Mouse (Mus musculus): ENCODE data around the gene Fmo6. TPM values are rescaled to one million over a fixed set of nuclear protein-coding genes. Genes with fewer than 3 reads are reported as not detected.

The Fmo6 gene
- polyA plus RNA-seq, 1 experiment = not detected

GRCm38 (mm10) chr1:162934374-162935012 lies 2.8 kb downstream of the Fmo6 start:
- TF ChIP-seq POLR2A (IDR thresholded peaks at IDR 0.05; ENCODE audit: low read depth, low read length) (no peak), CTCF (conservative IDR thresholded peaks at IDR 0.05; ENCODE audit: insufficient read depth, insufficient read length, low read depth, low read length) (no peak)
- H3K4me3 ChIP-seq (ENCODE audit: insufficient read depth, low read depth, low read length) = no peak overlapping the region
- WGBS = 74% methylated on average over 4 of the region's 4 CpGs
- H3K36me3 ChIP-seq (ENCODE audit: control insufficient read depth, insufficient read depth, low read length) = no peaks in the 10 kb centered on the region
- H3K27ac ChIP-seq (ENCODE audit: insufficient read depth, low read depth, low read length) = no peak overlapping the region
- DNase-seq = no peak
- no peaks in the 10 kb centered on the region for H3K27me3 ChIP-seq (replicated peaks; ENCODE audit: control insufficient read depth, insufficient read depth, low read length)
- H3K4me1 ChIP-seq (ENCODE audit: control insufficient read depth, insufficient read depth, low read length) = no peaks in the 10 kb centered on the region; the same call in 1 of the 2 replicates

- Histone ChIP-seq H3K4me1 (ENCODE audit: control insufficient read depth, insufficient read depth, low read length) (no peaks in the 10 kb centered on the region; the same call in 1 of the 2 replicates), H3K36me3 (ENCODE audit: control insufficient read depth, insufficient read depth, low read length) (no peaks in the 10 kb centered on the region), H3K27me3 (replicated peaks; ENCODE audit: control insufficient read depth, insufficient read depth, low read length) (no peaks in the 10 kb centered on the region), H3K4me3 (ENCODE audit: insufficient read depth, low read depth, low read length) (no peak overlapping the region), H3K27ac (ENCODE audit: insufficient read depth, low read depth, low read length) (peak overlapping the region; percentile 27)
- peak; percentile 61 for DNase-seq
- no peak for TF ChIP-seq CTCF (conservative IDR thresholded peaks at IDR 0.05; ENCODE audit: insufficient read depth, insufficient read length, low read depth, low read length)
- 83% methylated on average over 4 of the region's 4 CpGs for WGBS
Measured at GRCm38 (mm10) chr1:162932386-162932785, 4.9 kb downstream of the Fmo6 start.

GRCm38 (mm10) chr1:162931880-162932279 lies 5.4 kb downstream of the Fmo6 start:
- Histone ChIP-seq H3K27ac (ENCODE audit: insufficient read depth, low read depth, low read length) (peak overlapping the region; percentile 27), H3K27me3 (replicated peaks; ENCODE audit: control insufficient read depth, insufficient read depth, low read length) (no peaks in the 10 kb centered on the region), H3K36me3 (ENCODE audit: control insufficient read depth, insufficient read depth, low read length) (no peaks in the 10 kb centered on the region), H3K4me3 (ENCODE audit: insufficient read depth, low read depth, low read length) (no peak overlapping the region), H3K4me1 (ENCODE audit: control insufficient read depth, insufficient read depth, low read length) (no peaks in the 10 kb centered on the region; the same call in 1 of the 2 replicates)
- 80% methylated on average over 5 of the region's 5 CpGs for WGBS
- no peak for DNase-seq
- TF ChIP-seq CTCF (conservative IDR thresholded peaks at IDR 0.05; ENCODE audit: insufficient read depth, insufficient read length, low read depth, low read length) (no peak), POLR2A (IDR thresholded peaks at IDR 0.05; ENCODE audit: low read depth, low read length) (no peak)

- peak; percentile 47 for DNase-seq
- H3K4me3 ChIP-seq (ENCODE audit: insufficient read depth, low read depth, low read length) = no peak overlapping the region
- H3K36me3 ChIP-seq (ENCODE audit: control insufficient read depth, insufficient read depth, low read length) = no peaks in the 10 kb centered on the region
- peak overlapping the region; percentile 27; the same call in 1 of the 2 replicates for H3K27ac ChIP-seq (ENCODE audit: insufficient read depth, low read depth, low read length)
- TF ChIP-seq CTCF (conservative IDR thresholded peaks at IDR 0.05; ENCODE audit: insufficient read depth, insufficient read length, low read depth, low read length) (no peak), POLR2A (IDR thresholded peaks at IDR 0.05; ENCODE audit: low read depth, low read length) (no peak)
- H3K27me3 ChIP-seq (replicated peaks; ENCODE audit: control insufficient read depth, insufficient read depth, low read length) = no peaks in the 10 kb centered on the region
- H3K4me1 ChIP-seq (ENCODE audit: control insufficient read depth, insufficient read depth, low read length) = no peaks in the 10 kb centered on the region; the same call in 1 of the 2 replicates
- WGBS = 48% methylated on average over 4 of the region's 4 CpGs
Measured at GRCm38 (mm10) chr1:162931310-162931875, 5.9 kb downstream of the Fmo6 start.

DNA sequence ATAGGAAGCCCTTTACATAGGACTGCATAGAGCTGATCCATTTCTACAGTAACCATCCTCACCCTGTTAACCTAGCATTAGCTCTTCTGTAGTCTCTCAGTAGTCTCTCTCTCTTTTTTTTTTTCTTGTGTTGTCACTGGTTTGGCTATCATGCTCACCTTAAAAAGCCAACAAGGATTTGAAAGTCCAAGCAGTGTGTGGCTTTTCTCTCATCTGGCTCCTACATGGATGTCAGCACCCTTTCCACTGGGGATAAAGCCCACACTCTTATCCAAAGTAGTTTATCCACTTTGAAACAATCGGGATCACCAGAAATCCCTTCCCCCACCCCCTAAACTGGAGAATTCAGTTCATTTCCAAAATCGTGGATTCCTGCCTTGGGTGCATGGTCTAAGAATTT lies 6.7 kb downstream of the Fmo6 start:
- DNase-seq = no peak
- H3K36me3 ChIP-seq (ENCODE audit: control insufficient read depth, insufficient read depth, low read length) = no peaks in the 10 kb centered on the region
- no peaks in the 10 kb centered on the region; the same call in 1 of the 2 replicates for H3K4me1 ChIP-seq (ENCODE audit: control insufficient read depth, insufficient read depth, low read length)
- TF ChIP-seq CTCF (conservative IDR thresholded peaks at IDR 0.05; ENCODE audit: insufficient read depth, insufficient read length, low read depth, low read length) (no peak), POLR2A (IDR thresholded peaks at IDR 0.05; ENCODE audit: low read depth, low read length) (no peak)
- H3K27ac ChIP-seq (ENCODE audit: insufficient read depth, low read depth, low read length) = no peak overlapping the region
- H3K27me3 ChIP-seq (replicated peaks; ENCODE audit: control insufficient read depth, insufficient read depth, low read length) = no peaks in the 10 kb centered on the region
- 59% methylated on average over 2 of the region's 2 CpGs for WGBS
- H3K4me3 ChIP-seq (ENCODE audit: insufficient read depth, low read depth, low read length) = no peak overlapping the region

DNA sequence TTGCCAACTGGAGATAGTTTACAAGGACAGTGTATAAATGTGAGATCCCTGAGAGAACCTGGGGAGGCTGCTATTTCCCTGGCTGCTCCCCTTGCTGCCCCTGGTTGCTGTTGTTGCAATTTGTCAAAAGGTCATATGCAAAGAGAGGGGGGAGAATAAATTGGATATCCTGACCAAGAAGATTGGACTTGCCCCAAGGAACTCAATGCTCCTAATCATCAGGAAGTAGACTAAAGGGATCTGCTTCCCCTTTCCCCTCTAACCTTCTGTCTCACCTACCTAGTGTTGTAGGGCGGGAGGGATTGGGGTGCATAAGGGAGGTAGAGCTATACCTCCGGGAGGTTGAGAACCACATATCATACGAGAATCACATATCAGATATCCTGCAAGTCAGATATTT lies 8.2 kb downstream of the Fmo6 start:
- TF ChIP-seq POLR2A (IDR thresholded peaks at IDR 0.05; ENCODE audit: low read depth, low read length) (no peak), CTCF (conservative IDR thresholded peaks at IDR 0.05; ENCODE audit: insufficient read depth, insufficient read length, low read depth, low read length) (no peak)
- no peak for DNase-seq
- no peaks in the 10 kb centered on the region; the same call in 1 of the 2 replicates for H3K4me1 ChIP-seq (ENCODE audit: control insufficient read depth, insufficient read depth, low read length)

GRCm38 (mm10) chr1:162925121-162925520 lies 12.2 kb downstream of the Fmo6 start:
- no peak overlapping the region for H3K4me3 ChIP-seq (ENCODE audit: insufficient read depth, low read depth, low read length)
- TF ChIP-seq POLR2A (IDR thresholded peaks at IDR 0.05; ENCODE audit: low read depth, low read length) (no peak), CTCF (conservative IDR thresholded peaks at IDR 0.05; ENCODE audit: insufficient read depth, insufficient read length, low read depth, low read length) (no peak)
- H3K36me3 ChIP-seq (ENCODE audit: control insufficient read depth, insufficient read depth, low read length) = no peaks in the 10 kb centered on the region
- peak; percentile 57 for DNase-seq
- WGBS = 71% methylated on average over 1 of the region's 1 CpGs
- H3K27ac ChIP-seq (ENCODE audit: insufficient read depth, low read depth, low read length) = no peak overlapping the region
- no peaks in the 10 kb centered on the region for H3K4me1 ChIP-seq (ENCODE audit: control insufficient read depth, insufficient read depth, low read length)
- H3K27me3 ChIP-seq (replicated peaks; ENCODE audit: control insufficient read depth, insufficient read depth, low read length) = no peaks in the 10 kb centered on the region

More for the DNA sequence above, 8.2 kb downstream of the Fmo6 start:
- Histone ChIP-seq H3K36me3 (ENCODE audit: control insufficient read depth, insufficient read depth, low read length) (no peaks in the 10 kb centered on the region), H3K4me3 (ENCODE audit: insufficient read depth, low read depth, low read length) (no peak overlapping the region), H3K27me3 (replicated peaks; ENCODE audit: control insufficient read depth, insufficient read depth, low read length) (no peaks in the 10 kb centered on the region), H3K27ac (ENCODE audit: insufficient read depth, low read depth, low read length) (no peak overlapping the region)
- 90% methylated on average over 3 of the region's 3 CpGs for WGBS
